Mouse (Mus musculus): Measurements from ENCODE around the gene Rps6ka1.

DNA sequence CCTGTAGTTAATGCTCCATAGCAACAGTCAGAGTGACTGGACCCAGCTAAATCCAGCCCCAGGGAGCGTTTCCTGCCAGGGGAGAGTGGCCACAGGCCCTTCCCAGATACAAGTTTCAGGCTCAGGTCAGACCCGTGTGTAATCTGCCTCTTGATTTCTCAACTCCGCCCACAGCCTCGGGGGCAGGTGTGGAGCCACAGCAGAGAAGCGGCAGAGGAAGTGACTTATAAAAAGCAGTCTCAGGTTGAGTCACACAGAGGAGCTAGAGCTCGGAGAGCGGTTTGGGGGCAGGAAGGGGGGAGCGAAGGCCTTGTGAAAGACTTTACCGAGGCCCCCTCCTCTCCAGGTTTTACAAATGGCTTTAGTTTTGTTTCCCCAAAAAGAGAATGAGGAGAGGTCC, 46.6 kb downstream of the Rps6ka1 start:
- no peak for TF ChIP-seq CTCF (IDR thresholded peaks at IDR 0.05; ENCODE audit: borderline replicate concordance, insufficient read depth, low read length)
- TF ChIP-seq POLR2A (IDR thresholded peaks at IDR 0.05; ENCODE audit: low read depth, low read length): no peak
